Mouse (Mus musculus) thymus, adult 2 months (tissue): ENCODE data around the gene Cd276.

Source experiments
- CTCF ChIP-seq: fragments of 200-500 bp; IDR thresholded peaks from 2 replicates; pipeline ENCODE4 v1.5.1; 2012; ENCODE audit warnings: mild to moderate bottlenecking, control low read depth, low read length, moderate library complexity, borderline replicate concordance; ENCODE audit not compliant: control insufficient read depth, poor library complexity, insufficient read depth; ENCODE audit errors: extremely low read depth
- POLR2A ChIP-seq: fragments of 200-500 bp; IDR thresholded peaks from 2 replicates; pipeline ENCODE4 v1.6.1; 2012; ENCODE audit warnings: mild to moderate bottlenecking, low read length, control low read depth, moderate library complexity; ENCODE audit not compliant: control insufficient read depth, poor library complexity, insufficient read depth; ENCODE audit errors: extremely low read depth

- TF ChIP-seq CTCF: no peak
- TF ChIP-seq POLR2A: no peak
Measured at GRCm38 (mm10) chr9:58533322-58533721, 21.9 kb downstream of the Cd276 start.
